8 mouse cellular contexts compared by ENCODE assay signal in the genomic region with DNA sequence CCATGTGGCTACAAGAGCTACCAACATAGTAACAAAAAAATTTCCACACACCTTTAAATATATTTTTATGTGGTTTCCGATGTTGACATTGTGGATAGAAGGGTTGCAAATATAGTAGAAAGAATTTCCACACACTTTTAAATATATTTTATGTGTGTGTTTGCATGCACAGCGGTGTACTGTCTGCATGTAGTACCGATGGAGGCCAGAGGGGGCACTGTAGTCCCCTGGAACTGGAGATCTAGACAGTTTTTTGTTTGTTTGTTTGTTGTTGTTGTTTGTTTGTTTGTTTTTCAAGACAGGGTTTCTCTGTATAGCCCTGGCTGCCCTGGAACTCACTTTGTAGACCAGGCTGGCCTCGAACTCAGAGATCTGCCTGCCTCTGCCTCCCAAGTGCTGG.
DNase-seq lines count a peak whose midpoint lies in the region; ATAC-seq and TF ChIP-seq lines count a peak whose summit lies in the region.
"Not testable (repeated sequence)": the region's sequence is repeated elsewhere in the genome, so short reads cannot be mapped to it uniquely, and the experiment has no call there.

No protein-coding gene starts in this region.

- DNase-seq in R1 (ENCODE audit: low read depth, low spot score): peak; percentile 36
- DNase-seq in brain, embryonic 14.5 days (ENCODE audit: low read depth); gastrocnemius, adult 2 months; left cerebral cortex, adult 2 months (ENCODE audit: extremely low spot score in 1 of 2, low spot score in 2 of 2); lung, embryonic 14.5 days; stomach, postnatal 0 days (ENCODE audit: low spot score): not testable (repeated sequence)

- H3K9ac ChIP-seq in intestine, postnatal 0 days (ENCODE audit: low read depth, low read length); lung, embryonic 14.5 days; stomach, postnatal 0 days (ENCODE audit: low read length): not testable (repeated sequence)

- not testable (repeated sequence) for H3K4me3 ChIP-seq in E14TG2a.4 (replicated peaks; ENCODE audit: low read length); gastrocnemius, adult 2 months; intestine, postnatal 0 days (ENCODE audit: low read depth, low read length); left cerebral cortex, adult 2 months; lung, embryonic 14.5 days (ENCODE audit: low read depth, low read length); stomach, postnatal 0 days (ENCODE audit: low read depth, low read length)

- intact Hi-C loops in gastrocnemius, adult 2 months (cut with DNase I): not testable (repeated sequence)
- intact Hi-C loops in left cerebral cortex, adult 2 months (cut with DNase I): loop anchor here (10.0 kb wide), 1 partner anchor 227 kb away; no protein-coding TSS in a partner anchor

- not testable (repeated sequence) for H3K27ac ChIP-seq in gastrocnemius, adult 2 months; intestine, postnatal 0 days (ENCODE audit: low read depth, low read length); left cerebral cortex, adult 2 months; lung, embryonic 14.5 days (ENCODE audit: low read depth); stomach, postnatal 0 days (replicated peaks)

- not testable (repeated sequence) for TF ChIP-seq POLR2A in brain, embryonic 14.5 days (IDR thresholded peaks at IDR 0.05; ENCODE audit: borderline replicate concordance, extremely low read depth, insufficient read depth, insufficient read length, poor library complexity, severe bottlenecking)

- not testable (repeated sequence) for H3K36me3 ChIP-seq in E14TG2a.4 (ENCODE audit: insufficient read depth, low read length); intestine, postnatal 0 days (ENCODE audit: control insufficient read depth, insufficient read depth); lung, embryonic 14.5 days (ENCODE audit: insufficient read depth); stomach, postnatal 0 days (ENCODE audit: control insufficient read depth, insufficient read depth, low read length)

- H3K9me3 ChIP-seq in E14TG2a.4 (ENCODE audit: low read length); intestine, postnatal 0 days (ENCODE audit: control insufficient read depth); lung, embryonic 14.5 days (ENCODE audit: low read depth, low read length); stomach, postnatal 0 days (ENCODE audit: control insufficient read depth, low read length): not testable (repeated sequence)

- not testable (repeated sequence) for H3K27me3 ChIP-seq in E14TG2a.4 (ENCODE audit: insufficient read depth, low read length); intestine, postnatal 0 days (replicated peaks; ENCODE audit: control insufficient read depth, insufficient read depth, low read length); lung, embryonic 14.5 days (ENCODE audit: insufficient read depth, low read length); stomach, postnatal 0 days (ENCODE audit: control insufficient read depth, insufficient read depth, low read length)

- H3K4me2 ChIP-seq in intestine, postnatal 0 days (replicated peaks; ENCODE audit: low read depth); lung, embryonic 14.5 days; stomach, postnatal 0 days (replicated peaks; ENCODE audit: low read depth): not testable (repeated sequence)

- TF ChIP-seq CTCF in E14TG2a.4 (conservative IDR thresholded peaks at IDR 0.05; ENCODE audit: low read length): peak; percentile 93
- peak; percentile 23; the same call in 1 of the 2 replicates for TF ChIP-seq CTCF in brain, embryonic 14.5 days (IDR thresholded peaks at IDR 0.05; ENCODE audit: borderline replicate concordance, extremely low read depth, insufficient read depth, insufficient read length)
- peak; percentile 35 for TF ChIP-seq CTCF in gastrocnemius, adult 2 months (IDR thresholded peaks at IDR 0.05)
- peak; percentile 34; the same call in 1 of the 2 replicates for TF ChIP-seq CTCF in intestine, postnatal 0 days (IDR thresholded peaks at IDR 0.05; ENCODE audit: low read depth)
- peak; percentile 38 for TF ChIP-seq CTCF in left cerebral cortex, adult 2 months (IDR thresholded peaks at IDR 0.05)
- TF ChIP-seq CTCF in lung, embryonic 14.5 days (IDR thresholded peaks at IDR 0.05; ENCODE audit: low read depth): peak; percentile 52
- peak; percentile 38 for TF ChIP-seq CTCF in stomach, postnatal 0 days (IDR thresholded peaks at IDR 0.05; ENCODE audit: low read depth)

- not testable (repeated sequence) for ATAC-seq in intestine, postnatal 0 days; lung, embryonic 14.5 days (ENCODE audit: insufficient read depth); stomach, postnatal 0 days (ENCODE audit: low FRiP score, low TSS enrichment)

- TF ChIP-seq EP300 in stomach, postnatal 0 days (optimal IDR thresholded peaks at IDR 0.05): not testable (repeated sequence)

- WGBS in intestine, postnatal 0 days: 87% methylated on average over 4 of the region's 4 CpGs
- WGBS in lung, embryonic 14.5 days: 86% methylated on average over 4 of the region's 4 CpGs
- WGBS in stomach, postnatal 0 days: 84% methylated on average over 4 of the region's 4 CpGs

- peaks cover 43% of the 10 kb centered on the region for H3K4me1 ChIP-seq in E14TG2a.4 (replicated peaks; ENCODE audit: low read depth, low read length)
- not testable (repeated sequence) for H3K4me1 ChIP-seq in intestine, postnatal 0 days (replicated peaks; ENCODE audit: control insufficient read depth, insufficient read depth, low read length); lung, embryonic 14.5 days (ENCODE audit: insufficient read depth); stomach, postnatal 0 days (replicated peaks; ENCODE audit: control insufficient read depth, insufficient read depth)

Comparison
In these comparisons a context has a peak if more than half of its experiments do, and no peak if none do; other contexts are left out.
1. CTCF ChIP-seq: peak in every context shown above with its lines; median percentile 93 in E14TG2a.4; 52 in lung, embryonic 14.5 days; 38 in left cerebral cortex, adult 2 months; 38 in stomach, postnatal 0 days; 35 in gastrocnemius, adult 2 months; 34 in intestine, postnatal 0 days; 23 in brain, embryonic 14.5 days.